Mouse (Mus musculus): ENCODE results near the gene Mmel1. TPM values are rescaled to one million over a fixed set of nuclear protein-coding genes. Genes with fewer than 3 reads are reported as not detected.

Gene Mmel1
- polyA plus RNA-seq, 1 experiment from 2014 or later = 0.13 TPM

GRCm38 (mm10) chr4:154838741-154839140 lies 30.6 kb upstream of the Mmel1 start:
- Histone ChIP-seq H3K9me3 (replicated peaks; ENCODE audit: control insufficient read depth, low read length) (no peaks in the 10 kb centered on the region), H3K4me1 (ENCODE audit: control insufficient read depth, insufficient read depth, low read length) (no peaks in the 10 kb centered on the region), H3K27me3 (replicated peaks; ENCODE audit: control insufficient read depth, insufficient read depth, low read length) (peaks cover 32% of the 10 kb centered on the region), H3K4me3 (ENCODE audit: low read depth, low read length) (no peak overlapping the region), H3K9ac (ENCODE audit: low read length) (no peak overlapping the region), H3K4me2 (ENCODE audit: low read length) (no peak overlapping the region), H3K27ac (ENCODE audit: low read depth, low read length) (no peak overlapping the region), H3K36me3 (ENCODE audit: control insufficient read depth, insufficient read depth, low read length) (no peaks in the 10 kb centered on the region)
- no peak for DNase-seq (ENCODE audit: low spot score)
- 85% methylated on average over 13 of the region's 13 CpGs for WGBS
- no peak for ATAC-seq

- no peak overlapping the region for H3K27ac ChIP-seq (ENCODE audit: low read depth, low read length)
- H3K4me2 ChIP-seq (ENCODE audit: low read length) = no peak overlapping the region
- H3K36me3 ChIP-seq (ENCODE audit: control insufficient read depth, insufficient read depth, low read length) = no peaks in the 10 kb centered on the region
- peaks cover 31% of the 10 kb centered on the region for H3K27me3 ChIP-seq (replicated peaks; ENCODE audit: control insufficient read depth, insufficient read depth, low read length)
- H3K9ac ChIP-seq (ENCODE audit: low read length) = no peak overlapping the region
- 44% methylated on average over 11 of the region's 11 CpGs for WGBS
- H3K9me3 ChIP-seq (replicated peaks; ENCODE audit: control insufficient read depth, low read length) = no peaks in the 10 kb centered on the region
- H3K4me3 ChIP-seq (ENCODE audit: low read depth, low read length) = no peak overlapping the region
- no peaks in the 10 kb centered on the region for H3K4me1 ChIP-seq (ENCODE audit: control insufficient read depth, insufficient read depth, low read length)
- DNase-seq (ENCODE audit: low spot score) (no peak), ATAC-seq (no peak)
Measured at GRCm38 (mm10) chr4:154839406-154839805, 30.0 kb upstream of the Mmel1 start.

- 83% methylated on average over 1 of the region's 1 CpGs for WGBS
- H3K27me3 ChIP-seq (replicated peaks; ENCODE audit: control insufficient read depth, insufficient read depth, low read length) = peaks cover 25% of the 10 kb centered on the region
- no peaks in the 10 kb centered on the region for H3K9me3 ChIP-seq (replicated peaks; ENCODE audit: control insufficient read depth, low read length)
- ATAC-seq (no peak), DNase-seq (ENCODE audit: low spot score) (no peak)
- no peaks in the 10 kb centered on the region for H3K36me3 ChIP-seq (ENCODE audit: control insufficient read depth, insufficient read depth, low read length)
- H3K4me3 ChIP-seq (ENCODE audit: low read depth, low read length) = no peak overlapping the region
- no peak overlapping the region for H3K4me2 ChIP-seq (ENCODE audit: low read length)
- H3K4me1 ChIP-seq (ENCODE audit: control insufficient read depth, insufficient read depth, low read length) = 0 out of 2 replicates have a peak, but pooled peaks cover 4% of the 10 kb centered on the region
- H3K9ac ChIP-seq (ENCODE audit: low read length) = no peak overlapping the region
- H3K27ac ChIP-seq (ENCODE audit: low read depth, low read length) = no peak overlapping the region
Measured at GRCm38 (mm10) chr4:154852696-154853095, 16.7 kb upstream of the Mmel1 start.

GRCm38 (mm10) chr4:154853881-154854280 lies 15.5 kb upstream of the Mmel1 start:
- no peak for DNase-seq (ENCODE audit: low spot score)

GRCm38 (mm10) chr4:154854676-154855345 lies 14.6 kb upstream of the Mmel1 start:
- ATAC-seq = no peak
- DNase-seq (ENCODE audit: low spot score) = no peak
- no peak overlapping the region for H3K9ac ChIP-seq (ENCODE audit: low read length)
- H3K4me3 ChIP-seq (ENCODE audit: low read depth, low read length) = no peak overlapping the region
- peak overlapping the region; percentile 73; the same call in 1 of the 2 replicates for H3K4me2 ChIP-seq (ENCODE audit: low read length)
- H3K27ac ChIP-seq (ENCODE audit: low read depth, low read length) = no peak overlapping the region
- 0 out of 2 replicates have a peak, but pooled peaks cover 4% of the 10 kb centered on the region for H3K4me1 ChIP-seq (ENCODE audit: control insufficient read depth, insufficient read depth, low read length)
- H3K9me3 ChIP-seq (replicated peaks; ENCODE audit: control insufficient read depth, low read length) = no peaks in the 10 kb centered on the region
- H3K36me3 ChIP-seq (ENCODE audit: control insufficient read depth, insufficient read depth, low read length) = no peaks in the 10 kb centered on the region
- H3K27me3 ChIP-seq (replicated peaks; ENCODE audit: control insufficient read depth, insufficient read depth, low read length) = peaks cover 34% of the 10 kb centered on the region
- 58% methylated on average over 12 of the region's 12 CpGs for WGBS

More at GRCm38 (mm10) chr4:154853881-154854280, 15.5 kb upstream of the Mmel1 start:
- Histone ChIP-seq H3K27ac (ENCODE audit: low read depth, low read length) (no peak overlapping the region), H3K4me1 (ENCODE audit: control insufficient read depth, insufficient read depth, low read length) (0 out of 2 replicates have a peak, but pooled peaks cover 4% of the 10 kb centered on the region), H3K36me3 (ENCODE audit: control insufficient read depth, insufficient read depth, low read length) (no peaks in the 10 kb centered on the region), H3K27me3 (replicated peaks; ENCODE audit: control insufficient read depth, insufficient read depth, low read length) (peaks cover 26% of the 10 kb centered on the region), H3K9ac (ENCODE audit: low read length) (no peak overlapping the region), H3K9me3 (replicated peaks; ENCODE audit: control insufficient read depth, low read length) (no peaks in the 10 kb centered on the region), H3K4me3 (ENCODE audit: low read depth, low read length) (no peak overlapping the region), H3K4me2 (ENCODE audit: low read length) (no peak overlapping the region)
- 78% methylated on average over 4 of the region's 4 CpGs for WGBS
- no peak for ATAC-seq

GRCm38 (mm10) chr4:154855721-154856479 lies 13.5 kb upstream of the Mmel1 start:
- H3K4me1 ChIP-seq (ENCODE audit: control insufficient read depth, insufficient read depth, low read length) = 0 out of 2 replicates have a peak, but pooled peaks cover 4% of the 10 kb centered on the region
- peak overlapping the region; percentile 45 for H3K4me3 ChIP-seq (ENCODE audit: low read depth, low read length)
- H3K4me2 ChIP-seq (ENCODE audit: low read length) = peak overlapping the region; percentile 73
- H3K9me3 ChIP-seq (replicated peaks; ENCODE audit: control insufficient read depth, low read length) = no peaks in the 10 kb centered on the region
- no peaks in the 10 kb centered on the region for H3K36me3 ChIP-seq (ENCODE audit: control insufficient read depth, insufficient read depth, low read length)
- WGBS = under 1% methylated on average over 72 of the region's 110 CpGs
- H3K27ac ChIP-seq (ENCODE audit: low read depth, low read length) = peak overlapping the region; percentile 75
- peak overlapping the region; percentile 65 for H3K9ac ChIP-seq (ENCODE audit: low read length)
- peaks cover 34% of the 10 kb centered on the region for H3K27me3 ChIP-seq (replicated peaks; ENCODE audit: control insufficient read depth, insufficient read depth, low read length)
- ATAC-seq = peak; percentile 97
- DNase-seq (ENCODE audit: low spot score) = peak; percentile 95

GRCm38 (mm10) chr4:154856480-154856837 lies 12.9 kb upstream of the Mmel1 start:
- WGBS = 15% methylated on average over 9 of the region's 9 CpGs
- H3K9me3 ChIP-seq (replicated peaks; ENCODE audit: control insufficient read depth, low read length) = no peaks in the 10 kb centered on the region
- H3K27me3 ChIP-seq (replicated peaks; ENCODE audit: control insufficient read depth, insufficient read depth, low read length) = peaks cover 34% of the 10 kb centered on the region
- H3K4me3 ChIP-seq (ENCODE audit: low read depth, low read length) = peak overlapping the region; percentile 45
- DNase-seq (ENCODE audit: low spot score) (no peak), ATAC-seq (no peak)
- peak overlapping the region; percentile 73 for H3K4me2 ChIP-seq (ENCODE audit: low read length)
- H3K27ac ChIP-seq (ENCODE audit: low read depth, low read length) = peak overlapping the region; percentile 75; the same call in 1 of the 2 replicates
- no peaks in the 10 kb centered on the region for H3K36me3 ChIP-seq (ENCODE audit: control insufficient read depth, insufficient read depth, low read length)
- H3K9ac ChIP-seq (ENCODE audit: low read length) = peak overlapping the region; percentile 65; the same call in 1 of the 2 replicates
- H3K4me1 ChIP-seq (ENCODE audit: control insufficient read depth, insufficient read depth, low read length) = 0 out of 2 replicates have a peak, but pooled peaks cover 4% of the 10 kb centered on the region

- Histone ChIP-seq H3K9me3 (replicated peaks; ENCODE audit: control insufficient read depth, low read length) (no peaks in the 10 kb centered on the region), H3K27ac (ENCODE audit: low read depth, low read length) (peak overlapping the region; percentile 75; the same call in 1 of the 2 replicates), H3K4me1 (ENCODE audit: control insufficient read depth, insufficient read depth, low read length) (0 out of 2 replicates have a peak, but pooled peaks cover 4% of the 10 kb centered on the region), H3K27me3 (replicated peaks; ENCODE audit: control insufficient read depth, insufficient read depth, low read length) (peaks cover 34% of the 10 kb centered on the region), H3K4me3 (ENCODE audit: low read depth, low read length) (peak overlapping the region; percentile 45; the same call in 1 of the 2 replicates), H3K9ac (ENCODE audit: low read length) (no peak overlapping the region), H3K36me3 (ENCODE audit: control insufficient read depth, insufficient read depth, low read length) (no peaks in the 10 kb centered on the region), H3K4me2 (ENCODE audit: low read length) (peak overlapping the region; percentile 73; the same call in 1 of the 2 replicates)
- DNase-seq (ENCODE audit: low spot score) = no peak
- 91% methylated on average over 7 of the region's 7 CpGs for WGBS
- ATAC-seq = no peak
Measured at GRCm38 (mm10) chr4:154856882-154857281, 12.5 kb upstream of the Mmel1 start.
